Mouse (Mus musculus) E14TG2a.4 (cell line): ENCODE results near the gene Stk4.

Experiments
- CTCF ChIP-seq: conservative IDR thresholded peaks from 2 replicates; pipeline ENCODE4 v1.5.1; 2014; ENCODE audit warnings: low read length
- NANOG ChIP-seq: IDR thresholded peaks from 2 replicates; pipeline ENCODE4 v1.6.1; 2014; ENCODE audit warnings: borderline replicate concordance, low read length, mixed read lengths
- POU5F1 ChIP-seq: IDR thresholded peaks from 2 replicates; pipeline ENCODE4 v1.6.1; 2014; ENCODE audit warnings: low read length, borderline replicate concordance

DNA sequence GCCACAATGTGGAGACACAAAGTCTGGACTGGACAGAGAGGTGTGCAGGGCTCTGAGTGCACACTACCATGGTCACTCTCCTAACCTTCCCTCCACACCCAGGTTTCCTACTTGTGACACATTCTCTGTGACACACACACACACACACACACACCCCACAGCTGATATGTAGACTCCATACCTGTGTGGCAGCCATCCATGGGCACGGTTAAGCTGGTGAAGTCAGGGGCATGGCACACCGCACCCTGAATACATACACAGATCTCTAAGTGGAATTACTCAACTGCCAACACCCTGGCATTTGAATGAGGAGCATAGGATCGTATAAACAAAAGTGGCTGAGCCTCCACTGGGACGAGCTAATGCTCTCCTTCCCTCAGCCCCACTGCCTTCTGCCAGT, 110.6 kb downstream of the Stk4 start:
- TF ChIP-seq CTCF: no peak
- no peak for TF ChIP-seq POU5F1
- TF ChIP-seq NANOG: no peak
